Mouse (Mus musculus): ENCODE measurements around the gene Anapc15. TPM values are rescaled to one million over a fixed set of nuclear protein-coding genes. Genes with fewer than 3 reads are reported as not detected.
"Not testable (repeated sequence)": the region's sequence is repeated elsewhere in the genome, so short reads cannot be mapped to it uniquely, and the experiment has no call there.

Gene Anapc15
- polyA plus RNA-seq, 1 experiment from 2014 or later: 72.0 TPM

GRCm38 (mm10) chr7:101911982-101912381 lies 48.5 kb downstream of the Anapc15 start:
- ATAC-seq (ENCODE audit: insufficient number of reproducible peaks, insufficient read depth, low FRiP score, low read depth): no peak
- WGBS: 68% methylated on average over 3 of the region's 3 CpGs
- no peak overlapping the region for H3K9ac ChIP-seq (replicated peaks; ENCODE audit: low read depth, low read length)
- H3K4me2 ChIP-seq (replicated peaks; ENCODE audit: low read depth, low read length): no peak overlapping the region
- H3K4me1 ChIP-seq (ENCODE audit: control insufficient read depth, insufficient read depth, low read length): peaks cover 7% of the 10 kb centered on the region; the same call in 1 of the 2 replicates
- H3K27me3 ChIP-seq (ENCODE audit: control insufficient read depth, insufficient read depth, low read length): no peaks in the 10 kb centered on the region
- H3K36me3 ChIP-seq (ENCODE audit: control insufficient read depth, insufficient read depth, low read length): peaks cover 39% of the 10 kb centered on the region
- no peak overlapping the region for H3K4me3 ChIP-seq (ENCODE audit: low read depth, low read length)
- H3K9me3 ChIP-seq (ENCODE audit: control insufficient read depth, low read depth, low read length): no peaks in the 10 kb centered on the region
- no peak overlapping the region for H3K27ac ChIP-seq (ENCODE audit: low read length)

GRCm38 (mm10) chr7:101918071-101918470 lies 54.6 kb downstream of the Anapc15 start:
- no peak overlapping the region for H3K27ac ChIP-seq (ENCODE audit: low read length)
- H3K27me3 ChIP-seq (ENCODE audit: control insufficient read depth, insufficient read depth, low read length): no peaks in the 10 kb centered on the region
- no peaks in the 10 kb centered on the region for H3K4me1 ChIP-seq (ENCODE audit: control insufficient read depth, insufficient read depth, low read length)
- no peak overlapping the region for H3K4me3 ChIP-seq (ENCODE audit: low read depth, low read length)
- H3K36me3 ChIP-seq (ENCODE audit: control insufficient read depth, insufficient read depth, low read length): peaks cover 4% of the 10 kb centered on the region; the same call in 1 of the 2 replicates
- H3K9me3 ChIP-seq (ENCODE audit: control insufficient read depth, low read depth, low read length): no peaks in the 10 kb centered on the region
- WGBS: 13% methylated on average over 1 of the region's 1 CpGs
- H3K9ac ChIP-seq (replicated peaks; ENCODE audit: low read depth, low read length): no peak overlapping the region
- no peak overlapping the region for H3K4me2 ChIP-seq (replicated peaks; ENCODE audit: low read depth, low read length)
- ATAC-seq (ENCODE audit: insufficient number of reproducible peaks, insufficient read depth, low FRiP score, low read depth): no peak

DNA sequence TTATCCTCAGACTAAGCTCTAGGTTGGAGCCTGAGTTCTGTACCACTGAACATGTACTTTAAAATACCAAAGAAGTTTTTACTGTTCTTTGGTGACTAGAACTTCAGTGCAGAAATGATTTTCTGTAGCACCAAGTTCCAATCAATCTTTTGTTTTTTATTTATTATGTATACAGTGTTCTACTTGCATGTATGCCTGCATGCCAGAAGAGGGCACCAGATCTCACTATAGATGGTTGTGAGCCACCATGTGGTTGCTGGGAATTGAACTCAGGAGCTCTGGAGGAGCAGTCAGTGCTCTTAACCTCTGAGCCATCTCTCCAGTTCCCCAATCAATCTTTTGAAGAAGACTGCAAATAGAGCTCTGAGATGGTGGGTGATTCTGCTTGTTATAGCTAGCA lies 62.4 kb downstream of the Anapc15 start:
- H3K36me3 ChIP-seq (ENCODE audit: control insufficient read depth, insufficient read depth, low read length); H3K4me1 ChIP-seq (ENCODE audit: control insufficient read depth, insufficient read depth, low read length); H3K9ac ChIP-seq (replicated peaks; ENCODE audit: low read depth, low read length); H3K27ac ChIP-seq (ENCODE audit: low read length); H3K4me2 ChIP-seq (replicated peaks; ENCODE audit: low read depth, low read length); H3K4me3 ChIP-seq (ENCODE audit: low read depth, low read length); H3K9me3 ChIP-seq (ENCODE audit: control insufficient read depth, low read depth, low read length); ATAC-seq (ENCODE audit: insufficient number of reproducible peaks, insufficient read depth, low FRiP score, low read depth); H3K27me3 ChIP-seq (ENCODE audit: control insufficient read depth, insufficient read depth, low read length): not testable (repeated sequence)

GRCm38 (mm10) chr7:101928093-101928492 lies 64.6 kb downstream of the Anapc15 start:
- Histone ChIP-seq H3K9me3 (ENCODE audit: control insufficient read depth, low read depth, low read length) (no peaks in the 10 kb centered on the region), H3K4me1 (ENCODE audit: control insufficient read depth, insufficient read depth, low read length) (peaks cover 4% of the 10 kb centered on the region; the same call in 1 of the 2 replicates), H3K27ac (ENCODE audit: low read length) (no peak overlapping the region), H3K4me2 (replicated peaks; ENCODE audit: low read depth, low read length) (no peak overlapping the region), H3K9ac (replicated peaks; ENCODE audit: low read depth, low read length) (no peak overlapping the region), H3K27me3 (ENCODE audit: control insufficient read depth, insufficient read depth, low read length) (no peaks in the 10 kb centered on the region), H3K4me3 (ENCODE audit: low read depth, low read length) (no peak overlapping the region), H3K36me3 (ENCODE audit: control insufficient read depth, insufficient read depth, low read length) (no peaks in the 10 kb centered on the region)
- ATAC-seq (ENCODE audit: insufficient number of reproducible peaks, insufficient read depth, low FRiP score, low read depth): no peak
- 83% methylated on average over 3 of the region's 3 CpGs for WGBS

- peaks cover 4% of the 10 kb centered on the region; the same call in 1 of the 2 replicates for H3K4me1 ChIP-seq (ENCODE audit: control insufficient read depth, insufficient read depth, low read length)
Measured at GRCm38 (mm10) chr7:101932551-101932950, 69.0 kb downstream of the Anapc15 start.

GRCm38 (mm10) chr7:101933300-101933699 lies 69.8 kb downstream of the Anapc15 start:
- Histone ChIP-seq H3K9ac (replicated peaks; ENCODE audit: low read depth, low read length) (peak overlapping the region; percentile 65), H3K4me3 (ENCODE audit: low read depth, low read length) (peak overlapping the region; percentile 90), H3K36me3 (ENCODE audit: control insufficient read depth, insufficient read depth, low read length) (no peaks in the 10 kb centered on the region), H3K27me3 (ENCODE audit: control insufficient read depth, insufficient read depth, low read length) (no peaks in the 10 kb centered on the region), H3K4me2 (replicated peaks; ENCODE audit: low read depth, low read length) (peak overlapping the region; percentile 42), H3K9me3 (ENCODE audit: control insufficient read depth, low read depth, low read length) (no peaks in the 10 kb centered on the region), H3K27ac (ENCODE audit: low read length) (peak overlapping the region; percentile 41; the same call in 1 of the 2 replicates), H3K4me1 (ENCODE audit: control insufficient read depth, insufficient read depth, low read length) (peaks cover 4% of the 10 kb centered on the region; the same call in 1 of the 2 replicates)
- ATAC-seq (ENCODE audit: insufficient number of reproducible peaks, insufficient read depth, low FRiP score, low read depth): peak; percentile 26; the same call in 1 of the 2 replicates
- 4% methylated on average over 15 of the region's 15 CpGs for WGBS

More at GRCm38 (mm10) chr7:101932551-101932950, 69.0 kb downstream of the Anapc15 start:
- Histone ChIP-seq H3K27me3 (ENCODE audit: control insufficient read depth, insufficient read depth, low read length) (no peaks in the 10 kb centered on the region), H3K4me2 (replicated peaks; ENCODE audit: low read depth, low read length) (peak overlapping the region; percentile 42), H3K36me3 (ENCODE audit: control insufficient read depth, insufficient read depth, low read length) (no peaks in the 10 kb centered on the region), H3K9me3 (ENCODE audit: control insufficient read depth, low read depth, low read length) (no peaks in the 10 kb centered on the region), H3K4me3 (ENCODE audit: low read depth, low read length) (peak overlapping the region; percentile 90; the same call in 1 of the 2 replicates), H3K9ac (replicated peaks; ENCODE audit: low read depth, low read length) (no peak overlapping the region), H3K27ac (ENCODE audit: low read length) (peak overlapping the region; percentile 41; the same call in 1 of the 2 replicates)
- ATAC-seq (ENCODE audit: insufficient number of reproducible peaks, insufficient read depth, low FRiP score, low read depth): no peak
- WGBS: 79% methylated on average over 1 of the region's 1 CpGs

DNA sequence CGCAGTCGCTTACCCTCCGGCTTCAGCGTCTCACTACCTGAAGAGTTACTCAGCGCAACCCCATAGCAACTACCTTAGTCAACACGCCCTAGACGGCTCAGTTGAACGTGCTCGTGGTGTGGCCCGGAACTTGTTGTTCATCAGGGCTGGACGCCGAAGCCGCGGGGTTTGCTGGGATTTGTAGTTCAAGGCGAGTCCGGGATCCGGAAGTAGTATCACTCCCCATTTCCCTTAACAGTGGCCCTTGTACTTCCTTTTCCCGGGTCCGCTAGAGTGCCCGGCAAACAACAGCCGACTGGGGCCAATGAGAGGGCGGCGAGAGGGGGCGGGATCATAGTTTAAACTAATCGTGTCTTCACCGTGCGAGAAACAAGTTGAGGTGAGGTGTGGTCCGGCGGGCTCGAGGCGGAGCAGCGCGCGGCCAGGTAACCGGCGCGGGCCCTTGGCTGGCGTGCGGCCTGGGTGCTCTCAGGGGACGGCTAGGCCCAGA lies 70.3 kb downstream of the Anapc15 start, which contains the start of the genes Lrrc51 and Numa1:
TSS of gene Lrrc51 (minus strand) at position 145 of the 490 bp plus-strand sequence.
TSS of gene Numa1 (plus strand) at position 361 of the 490 bp plus-strand sequence.
- peak within 1 kb of the TSS; percentile 68 for H3K4me2 ChIP-seq (replicated peaks; ENCODE audit: low read depth, low read length)
- WGBS: 0% methylated on average over 40 of the region's 40 CpGs
- H3K4me3 ChIP-seq (ENCODE audit: low read depth, low read length): peak within 1 kb of the TSS; percentile 90
- peak within 1 kb of the TSS; percentile 62 for H3K27ac ChIP-seq (ENCODE audit: low read length)
- H3K9ac ChIP-seq (replicated peaks; ENCODE audit: low read depth, low read length): peak within 1 kb of the TSS; percentile 65
- ATAC-seq (ENCODE audit: insufficient number of reproducible peaks, insufficient read depth, low FRiP score, low read depth): peak; percentile 98
- no peaks in the 10 kb centered on the region for H3K9me3 ChIP-seq (ENCODE audit: control insufficient read depth, low read depth, low read length)
- H3K36me3 ChIP-seq (ENCODE audit: control insufficient read depth, insufficient read depth, low read length): no peaks in the 10 kb centered on the region
- H3K4me1 ChIP-seq (ENCODE audit: control insufficient read depth, insufficient read depth, low read length): peaks cover 4% of the 10 kb centered on the region; the same call in 1 of the 2 replicates
- no peaks in the 10 kb centered on the region for H3K27me3 ChIP-seq (ENCODE audit: control insufficient read depth, insufficient read depth, low read length)

DNA sequence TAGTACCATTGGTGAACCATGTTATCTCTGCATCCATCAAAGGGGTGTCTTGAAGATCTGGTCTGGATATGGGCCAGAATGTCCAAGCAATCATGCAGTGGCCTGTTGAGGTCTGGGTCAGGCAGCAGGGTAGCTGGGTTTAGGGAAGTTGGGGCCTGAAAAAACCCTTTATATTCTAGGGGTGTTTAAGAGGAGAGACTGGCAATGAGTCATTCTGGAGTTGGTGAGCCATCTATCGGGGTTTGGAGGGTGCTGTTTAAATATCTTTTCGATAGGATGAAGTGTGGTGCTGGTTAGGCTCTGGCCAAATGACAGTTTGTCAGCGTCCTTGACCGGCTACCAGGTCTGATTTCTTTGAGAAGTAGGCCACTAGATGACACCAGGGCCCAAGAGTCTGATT lies 72.4 kb downstream of the Anapc15 start:
- Histone ChIP-seq H3K9me3 (ENCODE audit: control insufficient read depth, low read depth, low read length) (no peaks in the 10 kb centered on the region), H3K4me2 (replicated peaks; ENCODE audit: low read depth, low read length) (no peak overlapping the region), H3K4me1 (ENCODE audit: control insufficient read depth, insufficient read depth, low read length) (peaks cover 4% of the 10 kb centered on the region; the same call in 1 of the 2 replicates), H3K27me3 (ENCODE audit: control insufficient read depth, insufficient read depth, low read length) (no peaks in the 10 kb centered on the region), H3K4me3 (ENCODE audit: low read depth, low read length) (no peak overlapping the region), H3K27ac (ENCODE audit: low read length) (no peak overlapping the region), H3K9ac (replicated peaks; ENCODE audit: low read depth, low read length) (no peak overlapping the region), H3K36me3 (ENCODE audit: control insufficient read depth, insufficient read depth, low read length) (no peaks in the 10 kb centered on the region)
- ATAC-seq (ENCODE audit: insufficient number of reproducible peaks, insufficient read depth, low FRiP score, low read depth): no peak
- 92% methylated on average over 4 of the region's 4 CpGs for WGBS

All from stomach, embryonic 14.5 days (tissue).